Mouse (Mus musculus): ENCODE results near the gene Trim61. TPM values are rescaled to one million over a fixed set of nuclear protein-coding genes. Genes with fewer than 3 reads are reported as not detected.

Gene Trim61
- polyA plus RNA-seq, 1 experiment = not detected

GRCm38 (mm10) chr8:64998806-64999365 lies 19.4 kb downstream of the Trim61 start:
- no peak overlapping the region for H3K4me3 ChIP-seq (ENCODE audit: insufficient read depth, low read length)
- H3K4me1 ChIP-seq (ENCODE audit: control insufficient read depth, insufficient read depth, low read length) = no peaks in the 10 kb centered on the region
- TF ChIP-seq POLR2A (IDR thresholded peaks at IDR 0.05; ENCODE audit: extremely low read depth, insufficient read depth, low read length) (no peak), CTCF (IDR thresholded peaks at IDR 0.05; ENCODE audit: extremely low read depth, insufficient read depth, low read length) (no peak)
- no peak overlapping the region for H3K27ac ChIP-seq (ENCODE audit: insufficient read depth, low read length)

- no peak within 1 kb of the TSS for H3K4me3 ChIP-seq (ENCODE audit: insufficient read depth, low read length)
- no peaks in the 10 kb centered on the region for H3K4me1 ChIP-seq (ENCODE audit: control insufficient read depth, insufficient read depth, low read length)
- H3K27ac ChIP-seq (ENCODE audit: insufficient read depth, low read length) = no peak within 1 kb of the TSS
- TF ChIP-seq CTCF (IDR thresholded peaks at IDR 0.05; ENCODE audit: extremely low read depth, insufficient read depth, low read length) (no peak), POLR2A (IDR thresholded peaks at IDR 0.05; ENCODE audit: extremely low read depth, insufficient read depth, low read length) (no peak)
Observed at GRCm38 (mm10) chr8:64987731-64988130, 30.6 kb downstream of the Trim61 start, which contains the start of gene Trim75. Trim75 (minus strand) TSS chr8:64987831.

DNA sequence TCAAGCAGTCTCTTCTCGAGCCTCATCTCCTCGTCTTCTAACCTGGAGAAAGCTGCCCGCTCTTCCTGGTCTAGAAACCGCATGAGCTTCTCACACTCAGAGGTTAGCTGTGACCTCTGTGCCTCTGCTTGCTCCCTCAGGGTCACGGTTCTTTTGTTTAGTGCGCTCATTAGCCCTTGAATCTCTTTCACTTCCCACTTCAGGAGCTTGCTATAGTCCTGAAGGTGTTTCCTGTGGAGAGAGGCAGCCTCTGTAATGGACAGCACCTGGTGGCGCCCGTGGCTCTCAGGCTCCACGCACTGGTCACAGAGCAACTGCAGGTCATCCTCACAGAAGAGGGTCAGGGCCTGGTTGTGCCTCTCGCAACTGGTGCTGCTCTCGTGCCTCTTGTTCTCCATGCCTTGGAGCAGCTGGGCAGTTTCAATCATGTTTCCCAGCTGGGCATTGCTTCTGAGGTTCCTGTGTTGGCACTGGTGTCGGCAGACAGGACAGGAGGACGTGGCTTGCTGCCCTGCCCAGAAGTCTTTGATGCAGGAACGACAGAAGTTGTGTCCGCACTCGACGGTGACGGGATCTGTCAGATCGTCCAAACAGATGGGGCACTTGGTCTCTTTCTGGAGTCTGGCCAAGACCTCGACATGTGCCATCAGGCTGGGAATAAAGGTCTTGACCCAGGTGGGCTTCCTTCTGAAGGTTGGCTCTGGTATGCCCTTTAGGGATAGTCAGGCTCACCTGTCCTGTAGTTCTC lies 35.0 kb downstream of the Trim61 start:
- Histone ChIP-seq H3K4me3 (ENCODE audit: insufficient read depth, low read length) (no peak overlapping the region), H3K4me1 (ENCODE audit: control insufficient read depth, insufficient read depth, low read length) (no peaks in the 10 kb centered on the region), H3K27ac (ENCODE audit: insufficient read depth, low read length) (no peak overlapping the region)
- no peak for TF ChIP-seq CTCF (IDR thresholded peaks at IDR 0.05; ENCODE audit: extremely low read depth, insufficient read depth, low read length)

Other genes starting within 250 kb of the Trim61 start
- gene Klhl2, start 168.5 kb downstream of the Trim61 start, polyA plus RNA-seq (2012; rRNA removed) = 133 and 138 TPM in 2 replicates
- 31.7 and 36.8 TPM in 2 replicates for gene Tmem192, start 71.3 kb downstream of the Trim61 start, polyA plus RNA-seq (2012; rRNA removed)
- gene Trim75, start 30.7 kb downstream of the Trim61 start, polyA plus RNA-seq (2012; rRNA removed) = not detected in 2 replicates
- not detected in 2 replicates for gene Trim60, start 61 bp upstream of the Trim61 start, polyA plus RNA-seq (2012; rRNA removed)
- gene Apela, start 18.8 kb upstream of the Trim61 start, polyA plus RNA-seq (2012; rRNA removed) = not detected in 2 replicates
- not detected in 2 replicates for gene Gm10663, start 56.5 kb upstream of the Trim61 start, polyA plus RNA-seq (2012; rRNA removed)
- gene BC030870, start 111.0 kb upstream of the Trim61 start, polyA plus RNA-seq (2012; rRNA removed) = not detected in 2 replicates